Mouse (Mus musculus): ENCODE data around the gene Apod.

Apod gene

DNA sequence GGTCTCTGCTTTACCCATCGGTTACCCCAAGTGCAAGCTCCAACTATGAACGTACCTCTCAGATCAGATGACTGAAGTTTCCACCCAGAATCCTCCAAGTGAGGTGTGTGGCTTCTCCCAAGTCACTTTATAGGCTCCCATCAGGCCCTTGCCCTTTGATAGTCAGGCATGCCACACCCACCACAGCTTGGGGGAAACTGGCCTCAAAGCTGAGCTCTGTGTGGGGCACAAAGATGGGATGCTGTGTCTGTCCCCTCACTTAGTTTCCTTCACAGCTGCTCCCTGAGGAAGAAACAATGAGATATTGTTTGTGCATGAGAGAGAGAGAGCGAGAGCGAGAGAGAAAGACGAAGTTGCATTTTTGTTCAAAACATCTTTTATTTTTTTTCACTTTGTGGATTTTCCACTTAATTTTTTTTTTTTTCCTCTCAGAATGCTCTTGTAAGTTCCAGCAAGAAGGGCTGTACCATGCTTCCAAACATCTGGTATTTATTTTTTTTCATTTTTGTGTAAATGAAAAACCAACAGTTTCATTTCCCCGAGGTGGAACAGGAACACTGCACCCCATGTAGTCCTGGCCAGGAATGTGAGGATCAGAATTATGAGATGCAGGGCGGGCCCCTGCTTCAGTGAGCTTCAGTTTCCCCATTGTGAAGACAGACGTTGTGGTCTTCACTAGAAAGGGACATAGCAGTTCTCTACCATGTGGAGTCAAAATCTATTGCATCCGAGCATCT, at the start of gene Apod:
TSS of gene Apod (minus strand) at position 312 of the 737 bp plus-strand sequence.
- no peak for DNase-seq

DNA sequence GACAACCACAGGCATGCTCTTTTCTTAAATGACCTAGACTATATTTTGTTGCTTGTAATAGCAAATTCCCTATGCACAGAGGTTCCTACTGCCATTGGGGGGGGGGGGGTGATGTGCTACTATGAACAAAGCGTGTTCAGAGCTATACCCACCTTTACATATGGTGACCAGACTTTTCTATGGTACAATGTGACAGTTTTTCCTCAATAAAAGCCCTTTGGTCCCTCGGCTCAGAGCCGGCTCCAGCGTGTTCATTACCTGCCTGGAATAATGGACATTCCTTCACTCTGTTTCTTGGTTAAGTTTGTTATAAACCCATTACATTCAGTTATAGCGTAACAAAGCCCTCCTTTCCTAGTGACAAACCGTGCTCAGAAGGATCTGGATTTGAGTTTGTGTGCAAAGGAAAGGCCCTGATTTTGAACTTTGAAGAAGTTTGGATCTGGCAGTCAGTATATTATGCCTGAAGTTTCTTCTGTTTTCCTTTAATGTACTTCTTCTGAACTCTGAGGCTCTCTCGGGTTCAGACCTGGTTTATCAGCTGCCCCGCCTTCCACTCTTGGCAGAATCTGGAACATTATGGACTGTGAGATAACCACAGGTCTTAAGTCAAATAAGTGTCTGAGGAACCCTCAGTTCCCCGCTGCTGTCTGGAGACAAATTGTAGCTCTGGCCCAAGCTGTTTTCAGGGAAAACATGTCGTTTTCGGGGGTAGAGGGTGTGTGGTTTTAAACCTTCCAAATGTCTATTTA, 49.3 kb upstream of the Apod start:
- no peak for DNase-seq

DNA sequence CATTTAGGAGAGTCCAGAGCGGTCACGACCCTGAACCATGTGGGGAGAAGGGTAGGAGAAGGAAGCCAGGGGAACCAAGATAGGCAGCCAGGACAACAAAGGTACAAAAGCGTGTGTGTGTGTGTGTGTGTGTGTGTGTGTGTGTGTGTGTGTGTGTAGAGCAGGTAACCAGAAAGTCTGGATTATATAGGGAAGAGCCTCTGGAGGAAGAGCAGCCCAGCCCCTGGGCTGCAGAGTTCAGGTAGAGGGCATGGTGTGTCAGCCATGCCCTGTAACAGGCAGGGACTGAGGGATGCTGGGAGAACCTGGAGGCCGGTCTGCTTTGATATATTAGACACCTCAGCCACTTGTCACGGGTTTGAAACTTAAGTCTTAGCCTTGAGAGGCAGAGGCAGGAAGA, 44.9 kb upstream of the Apod start:
- no peak for DNase-seq

DNA sequence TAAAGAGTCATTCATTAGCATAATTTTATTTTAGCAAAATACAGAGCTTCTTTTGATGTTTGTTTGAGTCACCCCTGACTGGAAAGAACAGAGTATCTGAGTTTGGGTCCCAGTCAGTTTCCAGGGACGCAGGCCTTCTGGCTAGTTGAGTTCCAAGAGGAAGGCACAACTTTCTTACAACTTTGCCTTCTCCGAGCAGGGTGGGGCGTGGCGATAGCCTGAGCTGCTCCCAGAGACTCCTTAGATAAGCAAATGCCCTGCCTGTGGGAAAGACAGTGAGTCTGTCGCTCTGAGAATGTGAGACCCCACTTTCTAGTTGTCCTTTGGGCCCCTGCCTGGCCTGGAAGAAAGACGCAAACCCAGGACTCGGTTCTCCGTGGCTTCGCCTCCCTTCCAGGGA, 44.4 kb upstream of the Apod start:
- DNase-seq: no peak

- DNase-seq: no peak
Observed at GRCm38 (mm10) chr16:31358576-31358975, 44.0 kb upstream of the Apod start.

GRCm38 (mm10) chr16:31355882-31356281, 41.3 kb upstream of the Apod start:
- no peak for DNase-seq

- peak; percentile 81 for DNase-seq
Observed at GRCm38 (mm10) chr16:31354341-31355329, 40.0 kb upstream of the Apod start.

GRCm38 (mm10) chr16:31352996-31353395, 38.4 kb upstream of the Apod start:
- peak; percentile 18 to 37 for DNase-seq

- peak; percentile 79 to 85 for DNase-seq
Observed at GRCm38 (mm10) chr16:31347581-31347980, 33.0 kb upstream of the Apod start.

DNA sequence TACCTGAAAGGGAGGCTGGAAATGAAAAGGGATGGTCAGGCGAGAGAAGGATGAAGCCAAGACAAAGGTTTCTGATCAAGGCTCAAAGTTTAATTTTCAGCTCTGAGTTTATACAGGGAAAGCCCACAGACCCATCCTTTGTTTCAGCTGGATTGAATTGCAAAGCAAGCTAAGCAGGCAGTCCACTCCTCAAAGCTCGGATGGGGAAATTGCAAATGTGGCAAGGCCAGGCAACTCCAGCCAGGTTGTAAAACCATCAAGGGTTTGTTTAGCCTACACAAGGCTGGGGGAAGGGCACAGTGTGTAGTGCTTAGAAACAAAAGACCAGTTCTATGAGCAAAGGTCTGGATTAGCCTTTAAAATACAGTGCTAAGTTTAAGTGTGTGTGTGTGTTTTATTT, 28.4 kb upstream of the Apod start:
- no peak for DNase-seq

GRCm38 (mm10) chr16:31342556-31342955, 27.9 kb upstream of the Apod start:
- DNase-seq: peak in 1 of 2 experiments; percentile 27

DNA sequence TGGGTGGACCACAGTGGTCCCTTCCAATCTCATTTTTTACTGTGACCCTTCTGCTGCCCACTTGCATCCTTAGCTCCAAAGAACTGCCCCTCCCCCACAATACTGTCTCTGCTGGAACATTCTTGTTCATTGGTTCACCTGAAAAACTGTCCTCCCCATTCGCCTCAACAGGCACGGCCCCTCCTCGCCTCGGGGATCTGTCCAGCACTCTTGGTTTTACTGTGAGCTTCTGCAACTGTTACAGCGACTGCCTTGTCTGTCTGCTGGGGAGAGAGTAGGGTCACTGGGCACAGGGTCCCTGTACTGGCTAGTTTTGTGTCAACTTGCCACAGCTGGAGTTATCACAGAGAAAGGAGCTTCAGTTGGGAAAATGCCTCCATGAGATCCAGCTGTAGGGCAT, 24.7 kb upstream of the Apod start:
- DNase-seq: no peak

- DNase-seq: no peak
Observed at GRCm38 (mm10) chr16:31337956-31338355, 23.3 kb upstream of the Apod start.

- no peak for DNase-seq
Observed at GRCm38 (mm10) chr16:31334796-31335195, 20.2 kb upstream of the Apod start.

DNA sequence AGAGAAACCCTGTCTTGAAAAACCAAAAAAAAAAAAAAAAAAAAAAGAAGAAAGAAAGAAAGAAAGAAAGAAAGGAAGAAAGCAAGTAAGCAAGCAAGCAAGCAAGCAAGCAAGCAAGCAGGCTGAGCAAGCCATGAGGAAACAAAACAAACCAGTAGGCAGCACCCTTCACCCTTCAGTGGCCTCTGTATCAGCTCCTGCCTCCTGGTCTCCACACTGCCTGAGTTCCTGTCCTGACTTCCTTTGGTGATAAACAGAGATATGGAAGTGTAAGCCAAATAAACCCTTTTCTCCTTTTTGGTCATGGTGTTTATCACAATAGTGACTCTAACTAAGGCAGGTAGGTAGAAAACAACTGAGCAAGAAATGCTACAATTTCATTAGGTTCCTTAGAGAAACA, 18.0 kb upstream of the Apod start:
- no peak for DNase-seq

DNA sequence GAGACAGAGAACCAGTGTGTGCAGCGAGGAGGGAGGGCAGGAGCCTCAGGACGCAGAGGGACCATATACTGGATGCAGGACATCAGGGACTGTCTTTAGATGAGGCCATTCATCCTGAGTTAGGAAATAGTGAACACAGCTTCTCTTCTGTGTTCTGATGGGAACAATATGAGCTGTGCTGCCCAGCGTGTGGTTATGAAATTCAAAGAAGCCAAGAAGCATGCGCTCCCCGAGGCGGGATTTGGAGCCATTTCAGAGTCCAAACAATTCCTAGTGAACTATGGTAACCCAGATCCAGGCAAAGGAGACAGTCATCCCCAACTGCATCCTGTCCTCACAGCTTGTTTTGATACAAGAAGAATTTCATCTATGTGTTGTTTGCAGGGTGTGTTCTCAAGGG, 16.4 kb upstream of the Apod start:
- DNase-seq: peak in 1 of 2 experiments; percentile 18

DNA sequence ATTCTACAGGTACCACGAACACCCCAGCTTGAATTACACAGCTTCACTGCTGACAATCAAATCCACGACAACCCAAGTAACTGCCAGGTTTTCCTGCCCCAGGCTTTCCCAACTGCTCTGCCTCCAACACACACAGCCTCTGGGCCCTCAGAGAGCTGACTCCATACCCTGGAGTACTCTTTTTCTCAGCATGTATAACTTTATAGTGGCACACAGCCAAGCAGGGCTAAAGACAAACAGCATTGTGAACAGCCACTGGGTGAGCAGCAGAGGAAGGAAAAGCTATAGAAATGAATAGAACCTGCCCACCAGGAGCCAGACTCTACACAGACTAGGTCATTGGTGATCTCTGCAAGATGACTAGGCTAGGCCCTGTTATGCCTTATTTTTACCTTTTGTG, 15.1 kb upstream of the Apod start:
- DNase-seq: no peak

GRCm38 (mm10) chr16:31327891-31328290, 13.3 kb upstream of the Apod start:
- DNase-seq: no peak

GRCm38 (mm10) chr16:31327430-31327829, 12.8 kb upstream of the Apod start:
- no peak for DNase-seq

DNA sequence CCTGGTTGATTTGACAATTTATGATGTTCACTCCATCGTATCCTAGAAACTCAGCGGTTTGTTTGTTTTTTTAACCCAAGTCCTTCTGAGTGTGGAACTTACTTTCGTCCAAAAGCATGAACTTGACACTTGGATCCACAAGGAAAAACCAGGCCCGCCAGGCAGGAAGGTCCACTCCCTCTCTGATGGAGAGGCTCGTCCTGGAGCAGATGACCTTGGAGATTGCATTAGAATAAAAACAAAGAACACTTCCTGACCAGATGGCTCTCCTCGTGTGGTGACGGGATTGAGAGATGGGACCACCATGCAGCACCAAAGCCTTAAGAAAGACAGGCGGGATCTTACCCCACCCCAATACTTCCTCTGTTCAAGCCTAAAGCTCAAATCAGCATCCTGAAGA, 12.1 kb upstream of the Apod start:
- peak; percentile 49 to 68 for DNase-seq

DNA sequence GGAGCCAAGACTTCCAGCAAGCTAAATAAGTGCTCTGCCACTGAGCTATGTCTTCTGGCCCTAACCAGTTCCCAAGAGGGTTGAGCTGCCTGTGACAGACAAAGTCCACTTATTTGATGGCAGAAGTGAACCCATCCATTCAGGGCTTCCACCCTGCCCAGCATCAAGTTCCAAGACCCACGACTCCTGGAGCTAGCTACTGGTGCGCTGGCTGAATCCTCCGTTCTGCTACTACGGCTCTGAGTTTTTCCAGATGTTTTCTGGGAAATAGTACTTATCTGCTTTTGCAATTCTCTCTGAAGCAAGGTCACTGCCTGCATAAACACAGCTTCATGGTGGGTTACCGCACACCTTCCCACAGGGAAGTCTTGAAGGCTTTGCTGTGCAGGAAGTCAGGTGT, 11.4 kb upstream of the Apod start:
- peak in 1 of 2 experiments; percentile 37 for DNase-seq

DNA sequence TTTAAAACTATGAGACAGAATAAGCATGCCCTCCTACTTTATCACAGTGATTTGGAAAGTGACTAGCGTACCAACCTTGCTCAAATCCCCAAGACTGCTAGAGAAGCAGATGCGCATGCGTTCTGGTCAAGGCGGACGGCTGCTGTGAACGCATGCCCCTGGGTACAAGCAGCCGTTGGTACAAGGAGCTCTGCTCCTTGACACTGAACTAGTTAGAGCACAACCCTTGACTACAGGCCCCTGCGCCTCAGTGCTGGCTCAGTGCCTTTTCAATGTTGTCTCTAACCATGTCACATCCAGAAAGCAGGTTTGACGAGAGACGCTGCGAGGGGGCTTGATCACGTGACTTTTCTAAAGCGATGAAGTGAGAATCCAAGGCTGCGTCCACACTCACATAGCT, 10.5 kb upstream of the Apod start:
- DNase-seq: no peak

- no peak for DNase-seq
Observed at GRCm38 (mm10) chr16:31321501-31321900, 6.9 kb upstream of the Apod start.

All from kidney, postnatal 4 days (tissue).